Mouse (Mus musculus): ENCODE results near the gene Vmn1r79. TPM values are rescaled to one million over a fixed set of nuclear protein-coding genes. Genes with fewer than 3 reads are reported as not detected.
"Not testable (repeated sequence)": the region's sequence is repeated elsewhere in the genome, so short reads cannot be mapped to it uniquely, and the experiment has no call there.

Gene Vmn1r79
- polyA plus RNA-seq (2014; fragmentation: Nextera tagmentation; extraction: Ambion mirVana) = not detected in 2 replicates

DNA sequence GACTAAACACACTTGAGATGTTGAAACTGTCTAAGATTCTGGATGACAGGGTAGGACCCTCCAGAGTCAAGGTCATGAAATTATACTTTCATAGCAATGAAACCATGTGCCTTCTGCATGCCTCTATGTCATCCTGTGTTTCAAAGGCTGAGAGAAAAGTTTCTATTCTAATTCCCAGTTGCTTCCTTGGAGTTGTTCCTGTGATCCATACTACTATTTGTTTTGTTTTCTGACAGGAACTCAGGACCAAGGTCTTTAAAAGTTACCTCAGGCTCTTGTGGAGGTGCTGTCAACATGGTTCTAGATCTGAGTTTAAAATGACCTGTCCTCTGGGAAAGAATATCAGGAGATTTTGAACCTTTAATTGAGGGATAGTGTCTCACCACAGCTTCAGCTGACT lies at the start of gene Vmn1r79:
Gene Vmn1r79 (plus strand): TSS at position 301 of the 400 bp plus-strand sequence.
- H3K4me1 ChIP-seq (ENCODE audit: insufficient read depth); H3K4me3 ChIP-seq (ENCODE audit: low read depth, low read length); H3K27me3 ChIP-seq (ENCODE audit: insufficient read depth, low read length); H3K9me3 ChIP-seq (ENCODE audit: low read depth, low read length); H3K27ac ChIP-seq (ENCODE audit: low read depth); H3K9ac ChIP-seq; H3K36me3 ChIP-seq (ENCODE audit: insufficient read depth); DNase-seq; ATAC-seq (ENCODE audit: insufficient read depth); H3K4me2 ChIP-seq: not testable (repeated sequence)

DNA sequence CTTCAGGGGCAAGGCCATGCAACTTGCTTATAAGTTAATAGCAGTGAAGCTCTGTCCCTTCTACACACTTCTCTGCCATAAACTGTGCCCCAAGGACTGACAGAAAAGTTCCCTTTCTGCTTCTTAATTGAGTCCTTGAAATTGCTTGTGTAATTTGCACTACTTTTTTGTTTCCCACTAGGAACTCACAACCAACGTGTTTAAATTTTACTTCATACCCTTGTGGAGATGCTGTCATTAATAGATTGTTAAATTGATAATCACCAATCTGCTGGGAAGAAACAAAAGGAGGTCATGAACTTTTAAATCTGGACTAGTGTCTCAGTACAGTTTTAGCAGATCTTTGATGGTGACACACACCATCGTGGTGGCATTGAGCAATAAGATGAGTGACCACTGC lies 21.1 kb upstream of the Vmn1r79 start, which contains the start of gene Vmn1r78:
Gene Vmn1r78 (plus strand): TSS at position 301 of the 400 bp plus-strand sequence.
- Histone ChIP-seq H3K36me3 (ENCODE audit: insufficient read depth) (no peaks in the 10 kb centered on the region), H3K9me3 (ENCODE audit: low read depth, low read length) (no peaks in the 10 kb centered on the region; the same call in 1 of the 2 replicates), H3K27ac (ENCODE audit: low read depth) (no peak within 1 kb of the TSS), H3K27me3 (ENCODE audit: insufficient read depth, low read length) (no peaks in the 10 kb centered on the region), H3K4me1 (ENCODE audit: insufficient read depth) (no peaks in the 10 kb centered on the region), H3K4me3 (ENCODE audit: low read depth, low read length) (no peak within 1 kb of the TSS), H3K4me2 (no peak within 1 kb of the TSS), H3K9ac (no peak within 1 kb of the TSS)
- WGBS = 52% methylated on average over 2 of the region's 2 CpGs
- ATAC-seq (ENCODE audit: insufficient read depth) (no peak), DNase-seq (no peak)
- TF ChIP-seq CTCF (IDR thresholded peaks at IDR 0.05; ENCODE audit: low read depth) = no peak

DNA sequence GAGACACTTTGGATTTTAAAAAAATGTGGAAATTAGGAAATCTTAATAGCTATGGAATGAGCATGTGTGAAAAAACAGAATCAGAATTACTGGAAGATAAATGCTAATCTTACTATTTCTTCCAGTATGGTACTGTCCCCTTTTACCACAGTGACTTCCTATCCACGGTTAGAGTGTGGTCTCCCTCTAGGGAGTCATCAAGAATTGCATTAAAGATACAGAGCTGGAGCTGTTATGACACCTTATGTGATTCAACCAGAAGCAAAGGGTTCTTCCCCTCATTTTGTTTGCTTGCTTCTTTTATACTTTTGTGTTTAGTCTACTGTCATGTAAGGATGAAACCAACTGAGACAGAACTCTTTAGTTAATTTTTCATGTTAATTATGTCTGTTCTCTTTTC lies 14.6 kb upstream of the Vmn1r79 start:
- not testable (repeated sequence) for H3K36me3 ChIP-seq (ENCODE audit: insufficient read depth); H3K27me3 ChIP-seq (ENCODE audit: insufficient read depth, low read length); H3K4me3 ChIP-seq (ENCODE audit: low read depth, low read length); DNase-seq; H3K4me1 ChIP-seq (ENCODE audit: insufficient read depth); ATAC-seq (ENCODE audit: insufficient read depth); H3K27ac ChIP-seq (ENCODE audit: low read depth); H3K9me3 ChIP-seq (ENCODE audit: low read depth, low read length); H3K4me2 ChIP-seq; H3K9ac ChIP-seq
- 42% methylated on average over 1 of the region's 1 CpGs for WGBS

DNA sequence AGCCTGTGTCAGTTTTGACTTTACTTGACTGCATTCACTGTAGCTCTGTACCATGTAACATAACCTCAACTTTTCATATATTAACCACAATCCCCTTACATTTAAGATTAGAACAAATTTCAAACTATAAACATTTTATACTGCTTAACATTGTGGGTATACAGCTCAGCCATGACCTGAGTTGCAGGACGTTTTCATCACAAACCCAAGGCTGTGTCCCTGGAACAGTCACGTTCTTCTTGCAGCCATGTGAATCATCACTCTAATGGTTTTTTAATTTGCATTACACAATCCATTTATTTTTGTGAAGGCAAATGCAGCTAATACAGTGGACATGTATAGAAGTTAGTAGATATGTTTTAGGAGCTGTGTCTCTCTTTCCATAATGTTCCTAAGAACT lies 1.8 kb downstream of the Vmn1r79 start:
- H3K36me3 ChIP-seq (ENCODE audit: insufficient read depth); H3K27ac ChIP-seq (ENCODE audit: low read depth); H3K9ac ChIP-seq; H3K9me3 ChIP-seq (ENCODE audit: low read depth, low read length); H3K4me3 ChIP-seq (ENCODE audit: low read depth, low read length); DNase-seq; H3K4me2 ChIP-seq; H3K27me3 ChIP-seq (ENCODE audit: insufficient read depth, low read length); H3K4me1 ChIP-seq (ENCODE audit: insufficient read depth); ATAC-seq (ENCODE audit: insufficient read depth): not testable (repeated sequence)
- 54% methylated on average over 2 of the region's 2 CpGs for WGBS

DNA sequence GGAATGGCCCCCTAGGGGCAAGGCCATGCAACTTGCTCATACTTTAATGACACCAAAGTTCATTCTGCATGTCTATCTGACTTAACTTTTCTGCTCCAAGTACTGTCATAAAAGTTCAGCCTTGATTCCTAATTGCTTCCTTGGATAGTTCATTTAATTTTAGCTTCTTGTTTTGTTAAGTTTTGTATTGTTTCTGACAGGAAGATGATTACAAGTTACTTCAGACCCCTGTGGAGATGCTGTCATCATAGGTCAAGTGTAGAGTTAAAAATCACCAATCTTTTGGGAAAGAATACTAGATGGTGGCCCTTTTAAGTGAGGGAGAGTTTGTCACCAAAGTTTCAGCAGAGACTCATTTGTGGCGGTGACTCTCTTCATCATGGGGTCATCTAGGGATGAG lies 17.9 kb downstream of the Vmn1r79 start, which contains the start of gene Vmn1r80:
Gene Vmn1r80 (plus strand): TSS at position 301 of the 400 bp plus-strand sequence.
- Histone ChIP-seq H3K27ac (ENCODE audit: low read depth) (no peak within 1 kb of the TSS), H3K4me1 (ENCODE audit: insufficient read depth) (no peaks in the 10 kb centered on the region), H3K4me3 (ENCODE audit: low read depth, low read length) (no peak within 1 kb of the TSS), H3K27me3 (ENCODE audit: insufficient read depth, low read length) (no peaks in the 10 kb centered on the region), H3K4me2 (no peak within 1 kb of the TSS), H3K36me3 (ENCODE audit: insufficient read depth) (no peaks in the 10 kb centered on the region), H3K9me3 (ENCODE audit: low read depth, low read length) (no peaks in the 10 kb centered on the region; the same call in 1 of the 2 replicates), H3K9ac (no peak within 1 kb of the TSS)
- ATAC-seq (ENCODE audit: insufficient read depth) (no peak), DNase-seq (no peak)
- WGBS = 84% methylated on average over 1 of the region's 1 CpGs
- TF ChIP-seq CTCF (IDR thresholded peaks at IDR 0.05; ENCODE audit: low read depth) = no peak

GRCm38 (mm10) chr7:12204141-12204540 lies 33.1 kb downstream of the Vmn1r79 start:
- ATAC-seq (ENCODE audit: insufficient read depth) (no peak), DNase-seq (no peak)
- TF ChIP-seq CTCF (IDR thresholded peaks at IDR 0.05; ENCODE audit: low read depth) = no peak
- no peaks in the 10 kb centered on the region for H3K27me3 ChIP-seq (ENCODE audit: insufficient read depth, low read length)
- no peaks in the 10 kb centered on the region; the same call in 1 of the 2 replicates for H3K9me3 ChIP-seq (ENCODE audit: low read depth, low read length)
- H3K36me3 ChIP-seq (ENCODE audit: insufficient read depth) = no peaks in the 10 kb centered on the region
- WGBS = 72% methylated on average over 2 of the region's 2 CpGs
- H3K27ac ChIP-seq (ENCODE audit: low read depth) = no peak overlapping the region
- no peak overlapping the region for H3K4me2 ChIP-seq
- H3K9ac ChIP-seq = no peak overlapping the region
- H3K4me1 ChIP-seq (ENCODE audit: insufficient read depth) = no peaks in the 10 kb centered on the region
- no peak overlapping the region for H3K4me3 ChIP-seq (ENCODE audit: low read depth, low read length)

Other genes with a start within 250 kb of the Vmn1r79 start
- not detected in 2 replicates for gene Vmn1r76, start 233.1 kb upstream of the Vmn1r79 start, polyA plus RNA-seq (2014; fragmentation: Nextera tagmentation; extraction: Ambion mirVana)
- not detected in 2 replicates for gene Vmn1r77, start 134.5 kb upstream of the Vmn1r79 start, polyA plus RNA-seq (2014; fragmentation: Nextera tagmentation; extraction: Ambion mirVana)
- not detected in 2 replicates for gene Vmn1r78, start 21.0 kb upstream of the Vmn1r79 start, polyA plus RNA-seq (2014; fragmentation: Nextera tagmentation; extraction: Ambion mirVana)
- not detected in 2 replicates for gene Vmn1r80, start 18.0 kb downstream of the Vmn1r79 start, polyA plus RNA-seq (2014; fragmentation: Nextera tagmentation; extraction: Ambion mirVana)
- gene Vmn1r81, start 97.0 kb downstream of the Vmn1r79 start, polyA plus RNA-seq (2014; fragmentation: Nextera tagmentation; extraction: Ambion mirVana) = not detected in 2 replicates
- gene Vmn1r82, start 129.2 kb downstream of the Vmn1r79 start, polyA plus RNA-seq (2014; fragmentation: Nextera tagmentation; extraction: Ambion mirVana) = not detected in 2 replicates
- gene Vmn1r83, start 158.2 kb downstream of the Vmn1r79 start, polyA plus RNA-seq (2014; fragmentation: Nextera tagmentation; extraction: Ambion mirVana) = not detected in 2 replicates
- gene Vmn1r84, start 198.0 kb downstream of the Vmn1r79 start, polyA plus RNA-seq (2014; fragmentation: Nextera tagmentation; extraction: Ambion mirVana) = not detected in 2 replicates

All from lung, embryonic 14.5 days (tissue).